Mouse (Mus musculus): ENCODE measurements around the gene Gkap1.

DNA sequence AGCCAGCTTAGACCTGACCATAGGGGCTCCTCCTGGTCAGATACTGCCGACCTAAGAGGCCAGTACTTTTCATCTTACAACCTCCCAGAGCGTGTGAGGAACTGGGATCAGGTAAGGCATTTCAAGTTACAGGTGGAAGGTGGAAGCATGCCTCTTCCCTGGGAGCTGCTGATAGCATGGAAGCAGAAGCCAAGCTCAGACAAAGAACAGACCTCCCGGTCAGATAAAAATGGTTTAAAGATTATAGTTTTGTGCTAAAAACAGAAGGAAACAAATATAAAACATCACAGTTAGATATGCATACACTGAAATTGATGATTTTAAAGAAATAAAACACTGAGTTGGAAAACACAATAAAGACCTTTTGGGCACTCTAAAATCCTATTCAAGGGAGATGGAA lies 8.6 kb downstream of the Gkap1 start:
- TF ChIP-seq CTCF (IDR thresholded peaks at IDR 0.05) (no peak), EP300 (IDR thresholded peaks at IDR 0.05) (no peak)

Data from lung, postnatal 0 days (tissue).